Mouse (Mus musculus) liver, embryonic 14.5 days (tissue): Measurements from ENCODE around the gene Aox4. TPM values are rescaled to one million over a fixed set of nuclear protein-coding genes. Genes with fewer than 3 reads are reported as not detected.

Experiments
- ATAC-seq: fragments of 200-750 bp; cut with Nextera tagmentation; 2 replicates; pipeline ENCODE4 v1.8.0; 2017; ENCODE audit warnings: moderate number of reproducible peaks, mild to moderate bottlenecking, moderate library complexity; ENCODE audit not compliant: insufficient read depth
- DNase-seq, 3 experiments: peaks; one replicate each; pipeline ENCODE4 v3.0.0-alpha.2; 2012 to 2013; ENCODE audit warnings: low read depth in 3 of 3, low spot score in 3 of 3
- H3K27ac ChIP-seq: fragments of 300-500 bp; sonication (generic); 2 replicates; pipeline ENCODE4 v1.5.1; 2014; ENCODE audit warnings: moderate library complexity, mild to moderate bottlenecking, control low read depth, inconsistent platforms
- H3K27me3 ChIP-seq: fragments of 300-500 bp; sonication (generic); 2 replicates; pipeline ENCODE4 v1.6.1; 2014; ENCODE audit warnings: mild to moderate bottlenecking, low read length, moderate library complexity; ENCODE audit not compliant: control insufficient read depth, insufficient read depth
- H3K36me3 ChIP-seq: fragments of 300-500 bp; sonication (generic); replicated peaks from 2 replicates; pipeline ENCODE4 v1.6.1; 2014; ENCODE audit warnings: low read depth; ENCODE audit not compliant: control insufficient read depth, insufficient read depth
- H3K4me1 ChIP-seq, 2 experiments: fragments of 200-500 bp in 1 of 2; fragments of 300-500 bp in 1 of 2; sonication (generic) in 1 of 2; replicated peaks; 2 replicates each; pipeline ENCODE4 v1.6.1; 2012 to 2014; ENCODE audit warnings: antibody characterized with exemption in 1 of 2, inconsistent platforms in 1 of 2, low read length in 1 of 2; ENCODE audit not compliant: control insufficient read depth in 2 of 2, insufficient read depth in 2 of 2
- H3K4me2 ChIP-seq: fragments of 300-500 bp; sonication (generic); 2 replicates; pipeline ENCODE4 v1.6.1; 2014; ENCODE audit warnings: low read depth, mild to moderate bottlenecking, control low read depth, moderate library complexity
- H3K4me3 ChIP-seq, 2 experiments: fragments of 200-500 bp in 1 of 2; fragments of 300-500 bp in 1 of 2; sonication (generic) in 1 of 2; 2 replicates each; pipeline ENCODE4 v1.5.1; 2012 to 2014; ENCODE audit warnings: low read depth in 2 of 2, low read length in 2 of 2, mild to moderate bottlenecking in 2 of 2, control low read depth in 1 of 2, inconsistent platforms in 1 of 2, moderate library complexity in 1 of 2; ENCODE audit not compliant: insufficient read depth in 1 of 2
- H3K9ac ChIP-seq: fragments of 300-500 bp; sonication (generic); replicated peaks from 2 replicates; pipeline ENCODE4 v1.6.1; 2014; ENCODE audit warnings: mild to moderate bottlenecking, control low read depth, moderate library complexity
- H3K9me3 ChIP-seq: fragments of 300-500 bp; sonication (generic); 2 replicates; pipeline ENCODE4 v1.6.1; 2016; ENCODE audit warnings: low read length, mixed read lengths; ENCODE audit not compliant: control insufficient read depth
- CTCF ChIP-seq: IDR thresholded peaks from 2 replicates; pipeline ENCODE4 v1.5.1; 2016; ENCODE audit warnings: antibody characterized with exemption, low read depth, control low read depth
- EP300 ChIP-seq: IDR thresholded peaks from 2 replicates; pipeline ENCODE4 v1.6.1; 2016; ENCODE audit warnings: antibody characterized with exemption, low read depth
- WGBS: fragments of 180-500 bp; shearing (Covaris S2); extraction: QIAGEN DNeasy Blood & Tissue Kit; methylation state at CpG from one replicate; pipeline ENCODE4 v1.1.7; 2014; ENCODE audit not compliant: insufficient replicate concordance; 5-methylcytosine and 5-hydroxymethylcytosine counted together
- polyA plus RNA-seq, 2 experiments: library from polyadenylated mRNA; depleted of rRNA in 1 of 2; stranded (reverse) in 1 of 2; unstranded in 1 of 2; fragments of >200 nt; fragmentation: Nextera tagmentation in 1 of 2; extraction: Ambion mirVana in 1 of 2; gene quantifications; 2 replicates each; pipeline versions ENCODE4 v1.2.1 to v1.2.3; 2012 to 2014

The Aox4 gene
- polyA plus RNA-seq, 2 experiments: 0.10 to 0.22 TPM

DNA sequence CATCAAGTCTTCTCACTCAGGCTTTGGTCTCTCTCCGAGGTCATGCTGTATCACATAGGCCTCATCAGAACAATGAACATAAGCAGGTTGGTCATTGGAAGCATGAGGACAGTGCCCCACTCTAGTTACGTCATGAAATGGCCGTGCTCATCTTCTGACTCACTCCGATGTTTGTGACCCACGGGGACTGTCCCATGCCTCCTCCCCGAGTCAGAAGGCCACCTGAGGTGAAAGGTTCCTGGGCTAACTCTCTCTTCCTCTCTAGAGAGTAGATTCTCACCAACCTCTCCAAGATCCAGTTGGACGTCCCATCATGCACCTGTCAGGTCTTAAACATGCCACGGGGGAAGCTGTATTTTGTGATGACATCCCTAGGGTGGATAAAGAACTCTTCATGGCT is 98.4 kb downstream of the Aox4 start:
- H3K36me3 ChIP-seq: no peaks in the 10 kb centered on the region

DNA sequence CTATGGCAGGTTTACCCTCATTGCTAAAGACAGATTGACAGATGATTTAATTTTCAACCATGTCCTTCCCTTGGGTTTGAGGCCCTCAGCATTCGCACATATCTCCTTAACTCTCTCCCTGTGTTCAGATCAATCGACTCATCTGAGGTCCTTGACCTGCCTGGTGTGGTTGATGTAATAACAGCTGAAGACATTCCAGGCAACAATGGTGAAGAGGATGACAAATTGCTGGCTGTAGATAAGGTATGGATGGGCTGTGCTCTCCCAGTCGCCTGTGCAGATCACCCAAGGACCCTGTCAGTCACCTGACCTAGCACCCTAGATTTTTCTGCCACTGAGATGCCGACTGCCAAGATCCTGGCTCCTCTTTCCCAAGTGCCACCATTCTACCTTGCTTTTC is 99.7 kb downstream of the Aox4 start:
- H3K4me1 ChIP-seq: no peaks in the 10 kb centered on the region
- H3K36me3 ChIP-seq: no peaks in the 10 kb centered on the region
- no peak overlapping the region for H3K27ac ChIP-seq
- DNase-seq: no peak
- no peaks in the 10 kb centered on the region for H3K9me3 ChIP-seq
- WGBS: 51% methylated on average over 4 of the region's 4 CpGs
- H3K4me2 ChIP-seq: no peak overlapping the region
- TF ChIP-seq EP300: no peak
- no peak for ATAC-seq
- no peaks in the 10 kb centered on the region for H3K27me3 ChIP-seq
- no peak overlapping the region for H3K9ac ChIP-seq
- no peak overlapping the region for H3K4me3 ChIP-seq

More for the DNA sequence above, 98.4 kb downstream of the Aox4 start:
- ATAC-seq (no peak), DNase-seq (no peak)
- no peak for TF ChIP-seq EP300
- TF ChIP-seq CTCF: no peak
- Histone ChIP-seq H3K9ac (no peak overlapping the region), H3K27ac (no peak overlapping the region), H3K9me3 (no peaks in the 10 kb centered on the region), H3K27me3 (no peaks in the 10 kb centered on the region), H3K4me1 (no peaks in the 10 kb centered on the region), H3K4me3 (no peak overlapping the region), H3K4me2 (no peak overlapping the region)
- 68% methylated on average over 8 of the region's 8 CpGs for WGBS

GRCm38 (mm10) chr1:58311221-58311864 is 101.1 kb downstream of the Aox4 start:
- WGBS: 68% methylated on average over 7 of the region's 7 CpGs
- no peaks in the 10 kb centered on the region for H3K9me3 ChIP-seq
- H3K27me3 ChIP-seq: no peaks in the 10 kb centered on the region
- no peak for ATAC-seq
- H3K4me2 ChIP-seq: no peak overlapping the region
- no peak overlapping the region for H3K4me3 ChIP-seq
- no peak for TF ChIP-seq CTCF
- TF ChIP-seq EP300: no peak
- H3K9ac ChIP-seq: no peak overlapping the region
- H3K27ac ChIP-seq: no peak overlapping the region
- no peaks in the 10 kb centered on the region for H3K36me3 ChIP-seq
- no peaks in the 10 kb centered on the region for H3K4me1 ChIP-seq
- no peak for DNase-seq

DNA sequence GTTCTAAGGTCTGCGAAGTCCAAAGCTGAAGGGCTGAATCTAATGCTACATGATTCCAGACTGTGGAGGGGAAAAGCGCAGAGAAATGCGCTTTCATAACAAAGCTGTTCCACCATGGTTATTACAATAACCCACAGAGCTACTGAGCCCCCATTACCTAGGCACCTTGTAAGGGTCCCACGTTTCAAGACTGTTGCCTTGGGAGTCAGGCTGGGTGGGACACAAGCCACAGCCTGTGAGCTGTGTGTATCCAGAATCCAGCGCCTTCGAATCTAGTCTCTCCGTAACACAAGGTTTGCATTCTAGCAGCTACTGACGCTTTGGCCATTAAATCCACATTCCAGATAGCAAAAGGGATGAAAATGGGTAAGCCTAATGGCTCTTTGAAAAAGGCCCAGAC is 103.0 kb downstream of the Aox4 start:
- Histone ChIP-seq H3K4me2 (no peak overlapping the region), H3K9ac (no peak overlapping the region), H3K27me3 (no peaks in the 10 kb centered on the region), H3K4me3 (no peak overlapping the region), H3K36me3 (no peaks in the 10 kb centered on the region), H3K27ac (no peak overlapping the region), H3K4me1 (no peaks in the 10 kb centered on the region), H3K9me3 (no peaks in the 10 kb centered on the region)
- no peak for TF ChIP-seq CTCF
- TF ChIP-seq EP300: no peak
- DNase-seq: no peak
- no peak for ATAC-seq
- 74% methylated on average over 8 of the region's 8 CpGs for WGBS

GRCm38 (mm10) chr1:58315532-58315931 is 105.3 kb downstream of the Aox4 start:
- Histone ChIP-seq H3K4me1 (no peaks in the 10 kb centered on the region), H3K36me3 (no peaks in the 10 kb centered on the region), H3K4me3 (no peak overlapping the region), H3K27me3 (no peaks in the 10 kb centered on the region), H3K9me3 (no peaks in the 10 kb centered on the region), H3K9ac (no peak overlapping the region), H3K4me2 (no peak overlapping the region), H3K27ac (no peak overlapping the region)
- TF ChIP-seq EP300: no peak
- TF ChIP-seq CTCF: no peak
- ATAC-seq (no peak), DNase-seq (no peak)
- WGBS: 53% methylated on average over 6 of the region's 6 CpGs

Other genes with a start within 250 kb of the Aox4 start
- 3.9 and 6.6 TPM in 2 replicates for gene Sgo2a, start 214.4 kb upstream of the Aox4 start, polyA plus RNA-seq (2012; rRNA removed)
- gene Sgo2a, start 214.4 kb upstream of the Aox4 start, polyA plus RNA-seq (2014; fragmentation: Nextera tagmentation; extraction: Ambion mirVana): 9.5 and 11.1 TPM in 2 replicates
- gene Kctd18, start 191.4 kb upstream of the Aox4 start, polyA plus RNA-seq (2012; rRNA removed): 2.7 and 3.4 TPM in 2 replicates
- gene Kctd18, start 191.4 kb upstream of the Aox4 start, polyA plus RNA-seq (2014; fragmentation: Nextera tagmentation; extraction: Ambion mirVana): 2.1 and 3.2 TPM in 2 replicates
- 0.16 and 0.17 TPM in 2 replicates for gene Aox1, start 180.5 kb upstream of the Aox4 start, polyA plus RNA-seq (2012; rRNA removed)
- 0.18 and 0.32 TPM in 2 replicates for gene Aox1, start 180.5 kb upstream of the Aox4 start, polyA plus RNA-seq (2014; fragmentation: Nextera tagmentation; extraction: Ambion mirVana)
- gene Aox3, start 97.3 kb upstream of the Aox4 start, polyA plus RNA-seq (2012; rRNA removed): 0.09 and 0.12 TPM in 2 replicates
- gene Aox3, start 97.3 kb upstream of the Aox4 start, polyA plus RNA-seq (2014; fragmentation: Nextera tagmentation; extraction: Ambion mirVana): 0.20 and 0.29 TPM in 2 replicates
- 0.01 TPM in 1 of 2 replicates, not detected in the other for gene Aox2, start 67.9 kb downstream of the Aox4 start, polyA plus RNA-seq (2012; rRNA removed)
- gene Aox2, start 67.9 kb downstream of the Aox4 start, polyA plus RNA-seq (2014; fragmentation: Nextera tagmentation; extraction: Ambion mirVana): not detected in 2 replicates
- 25.8 and 38.3 TPM in 2 replicates for gene Bzw1, start 182.5 kb downstream of the Aox4 start, polyA plus RNA-seq (2012; rRNA removed)
- 152 and 153 TPM in 2 replicates for gene Bzw1, start 182.5 kb downstream of the Aox4 start, polyA plus RNA-seq (2014; fragmentation: Nextera tagmentation; extraction: Ambion mirVana)
- gene Clk1, start 213.7 kb downstream of the Aox4 start, polyA plus RNA-seq (2012; rRNA removed): 49.0 and 97.9 TPM in 2 replicates
- 69.3 and 78.5 TPM in 2 replicates for gene Clk1, start 213.7 kb downstream of the Aox4 start, polyA plus RNA-seq (2014; fragmentation: Nextera tagmentation; extraction: Ambion mirVana)
- gene Nif3l1, start 234.8 kb downstream of the Aox4 start, polyA plus RNA-seq (2012; rRNA removed): 10.3 and 10.7 TPM in 2 replicates
- 16.5 and 18.0 TPM in 2 replicates for gene Nif3l1, start 234.8 kb downstream of the Aox4 start, polyA plus RNA-seq (2014; fragmentation: Nextera tagmentation; extraction: Ambion mirVana)
- 12.1 and 18.6 TPM in 2 replicates for gene Ppil3, start 235.1 kb downstream of the Aox4 start, polyA plus RNA-seq (2012; rRNA removed)
- gene Ppil3, start 235.1 kb downstream of the Aox4 start, polyA plus RNA-seq (2014; fragmentation: Nextera tagmentation; extraction: Ambion mirVana): 29.8 and 31.0 TPM in 2 replicates